In the genomic region with DNA sequence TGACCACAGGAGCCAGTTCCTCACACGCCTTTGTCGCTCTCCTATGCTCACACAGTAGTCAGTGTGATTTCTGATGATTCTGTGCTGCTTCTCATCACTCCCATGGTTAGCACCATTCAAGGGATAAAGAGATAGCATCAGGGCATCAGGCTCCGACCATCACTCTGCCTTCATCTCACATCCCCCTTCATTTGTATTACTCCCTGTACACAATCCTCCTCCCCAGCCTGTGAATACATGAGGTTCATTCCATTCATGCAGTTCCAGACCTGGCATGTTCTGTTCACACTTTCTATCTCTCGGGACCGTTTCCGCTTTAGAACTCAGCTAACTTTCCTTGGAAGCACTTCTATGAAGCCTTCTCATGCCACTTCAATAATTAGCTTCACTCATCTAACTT, we compare ENCODE assay signal across 19 mouse cellular contexts.
DNase-seq lines count a peak whose midpoint lies in the region; ATAC-seq lines count a peak whose summit lies in the region.
"Had no signal": no experiment of that assay in that cellular context is flagged by ENCODE, and none has a peak within 500 bp of the region (broad histone marks: within the 10 kb centered on the region; RNA-seq: fewer than 3 reads in every experiment).

No protein-coding gene starts in this region.

- peaks cover 11% of the 10 kb centered on the region for H3K4me1 ChIP-seq in forebrain, embryonic 12.5 days
- 0 out of 2 replicates have a peak, but pooled peaks cover 3% of the 10 kb centered on the region for H3K4me1 ChIP-seq in forebrain, embryonic 14.5 days (ENCODE audit: control insufficient read depth, insufficient read depth, low read length)
- H3K4me1 ChIP-seq in midbrain, embryonic 12.5 days: peaks cover 12% of the 10 kb centered on the region
- no peaks in the 10 kb centered on the region for H3K4me1 ChIP-seq in midbrain, embryonic 14.5 days (ENCODE audit: control insufficient read depth, insufficient read depth, low read length)
- no peaks in the 10 kb centered on the region for H3K4me1 ChIP-seq in midbrain, embryonic 16.5 days (ENCODE audit: control insufficient read depth, insufficient read depth, low read length)
- H3K4me1 ChIP-seq in midbrain, embryonic 10.5 days: peaks cover 17% of the 10 kb centered on the region
- H3K4me1 ChIP-seq: embryonic facial prominence, embryonic 10.5 days; embryonic facial prominence, embryonic 12.5 days had no signal

- H3K27ac ChIP-seq in forebrain, embryonic 12.5 days: 0 out of 2 replicates have a peak overlapping the region, but pooled peaks have one; percentile 2
- H3K27ac ChIP-seq in forebrain, embryonic 14.5 days (ENCODE audit: low read depth, low read length): no peak overlapping the region
- no peak overlapping the region for H3K27ac ChIP-seq in midbrain, embryonic 12.5 days (replicated peaks)
- no peak overlapping the region for H3K27ac ChIP-seq in midbrain, embryonic 14.5 days (replicated peaks; ENCODE audit: low read depth, low read length)
- H3K27ac ChIP-seq in midbrain, embryonic 16.5 days (ENCODE audit: low read length): no peak overlapping the region
- no peak overlapping the region; the same call in 1 of the 2 replicates for H3K27ac ChIP-seq in midbrain, embryonic 10.5 days (replicated peaks)
- H3K27ac ChIP-seq: embryonic facial prominence, embryonic 10.5 days; embryonic facial prominence, embryonic 12.5 days; forebrain, embryonic 15.5 days had no signal

- ATAC-seq in forebrain, embryonic 12.5 days (ENCODE audit: low FRiP score): 0 out of 2 replicates have a peak, but pooled peaks have one; percentile 3
- no peak for ATAC-seq in forebrain, embryonic 14.5 days
- ATAC-seq in midbrain, embryonic 12.5 days (ENCODE audit: low FRiP score, low read depth): peak; percentile 62
- ATAC-seq in midbrain, embryonic 14.5 days (ENCODE audit: low FRiP score, low TSS enrichment): no peak
- ATAC-seq in midbrain, embryonic 16.5 days: 0 out of 2 replicates have a peak, but pooled peaks have one; percentile 42
- ATAC-seq: forebrain, embryonic 15.5 days had no signal

- H3K36me3 ChIP-seq in forebrain, embryonic 12.5 days (replicated peaks): no peaks in the 10 kb centered on the region
- H3K36me3 ChIP-seq in forebrain, embryonic 14.5 days (ENCODE audit: control insufficient read depth, insufficient read depth, low read length): no peaks in the 10 kb centered on the region
- H3K36me3 ChIP-seq in midbrain, embryonic 12.5 days: no peaks in the 10 kb centered on the region
- no peaks in the 10 kb centered on the region for H3K36me3 ChIP-seq in midbrain, embryonic 14.5 days (ENCODE audit: control insufficient read depth, insufficient read depth, low read length)
- no peaks in the 10 kb centered on the region for H3K36me3 ChIP-seq in midbrain, embryonic 16.5 days (ENCODE audit: control insufficient read depth, insufficient read depth, low read length)
- H3K36me3 ChIP-seq in midbrain, embryonic 10.5 days: no peaks in the 10 kb centered on the region
- H3K36me3 ChIP-seq: embryonic facial prominence, embryonic 10.5 days; embryonic facial prominence, embryonic 12.5 days; forebrain, embryonic 15.5 days had no signal

- no peaks in the 10 kb centered on the region for H3K9me3 ChIP-seq in forebrain, embryonic 12.5 days
- H3K9me3 ChIP-seq in forebrain, embryonic 14.5 days (replicated peaks; ENCODE audit: control insufficient read depth, low read length): no peaks in the 10 kb centered on the region
- H3K9me3 ChIP-seq in midbrain, embryonic 12.5 days: no peaks in the 10 kb centered on the region
- H3K9me3 ChIP-seq in midbrain, embryonic 14.5 days (ENCODE audit: control insufficient read depth, low read length): no peaks in the 10 kb centered on the region
- H3K9me3 ChIP-seq in midbrain, embryonic 16.5 days (replicated peaks; ENCODE audit: control insufficient read depth, low read length, poor library complexity, severe bottlenecking): no peaks in the 10 kb centered on the region
- H3K9me3 ChIP-seq in midbrain, embryonic 10.5 days (replicated peaks): no peaks in the 10 kb centered on the region
- H3K9me3 ChIP-seq: embryonic facial prominence, embryonic 10.5 days; embryonic facial prominence, embryonic 12.5 days; forebrain, embryonic 15.5 days had no signal

- H3K27me3 ChIP-seq in forebrain, embryonic 12.5 days: peaks cover 4% of the 10 kb centered on the region
- no peaks in the 10 kb centered on the region for H3K27me3 ChIP-seq in forebrain, embryonic 14.5 days (replicated peaks; ENCODE audit: control insufficient read depth, insufficient read depth, low read length)
- H3K27me3 ChIP-seq in midbrain, embryonic 12.5 days: no peaks in the 10 kb centered on the region; the same call in 1 of the 2 replicates
- H3K27me3 ChIP-seq in midbrain, embryonic 14.5 days (ENCODE audit: control insufficient read depth, insufficient read depth, low read length): no peaks in the 10 kb centered on the region
- H3K27me3 ChIP-seq in midbrain, embryonic 16.5 days (ENCODE audit: control insufficient read depth, insufficient read depth, low read depth, low read length): no peaks in the 10 kb centered on the region
- no peaks in the 10 kb centered on the region for H3K27me3 ChIP-seq in midbrain, embryonic 10.5 days (ENCODE audit: low read depth, poor library complexity, severe bottlenecking)
- H3K27me3 ChIP-seq: embryonic facial prominence, embryonic 12.5 days had no signal

- DNase-seq in forebrain, embryonic 14.5 days (ENCODE audit: low spot score): no peak
- DNase-seq in midbrain, embryonic 14.5 days: no peak
- no peak for DNase-seq in midbrain, embryonic 10.5 days (ENCODE audit: low spot score)
- DNase-seq in kidney, postnatal 14 days: no peak
- DNase-seq: adrenal gland, adult 2 months; adrenal gland, postnatal 10 days; adrenal gland, postnatal 25 days; cerebellum, adult 11-12 months; cerebellum, adult 2 months; cerebellum, adult 9-10 months; cerebellum, postnatal 10 days; cerebellum, postnatal 25 days; forebrain, postnatal 0 days had no signal

- H3K4me3 ChIP-seq in forebrain, embryonic 12.5 days (replicated peaks): no peak overlapping the region
- no peak overlapping the region for H3K4me3 ChIP-seq in forebrain, embryonic 14.5 days (ENCODE audit: low read depth, low read length)
- H3K4me3 ChIP-seq in midbrain, embryonic 12.5 days: no peak overlapping the region
- no peak overlapping the region for H3K4me3 ChIP-seq in midbrain, embryonic 14.5 days (replicated peaks; ENCODE audit: low read depth, low read length)
- H3K4me3 ChIP-seq in midbrain, embryonic 16.5 days (ENCODE audit: low read depth, low read length): no peak overlapping the region
- no peak overlapping the region for H3K4me3 ChIP-seq in midbrain, embryonic 10.5 days
- H3K4me3 ChIP-seq: embryonic facial prominence, embryonic 10.5 days; embryonic facial prominence, embryonic 12.5 days; forebrain, embryonic 15.5 days had no signal

- WGBS in forebrain, embryonic 12.5 days: 60% methylated on average over 6 of the region's 6 CpGs
- 56% methylated on average over 6 of the region's 6 CpGs for WGBS in forebrain, embryonic 14.5 days
- 57% methylated on average over 6 of the region's 6 CpGs for WGBS in midbrain, embryonic 12.5 days
- WGBS in midbrain, embryonic 14.5 days: 60% methylated on average over 6 of the region's 6 CpGs
- 61% methylated on average over 6 of the region's 6 CpGs for WGBS in midbrain, embryonic 16.5 days
- 75% methylated on average over 6 of the region's 6 CpGs for WGBS in midbrain, embryonic 10.5 days

- no peak overlapping the region for H3K4me2 ChIP-seq in forebrain, embryonic 12.5 days
- no peak overlapping the region for H3K4me2 ChIP-seq in forebrain, embryonic 14.5 days (ENCODE audit: low read length)
- no peak overlapping the region for H3K4me2 ChIP-seq in midbrain, embryonic 12.5 days (replicated peaks)
- H3K4me2 ChIP-seq in midbrain, embryonic 14.5 days (ENCODE audit: low read length): no peak overlapping the region
- H3K4me2 ChIP-seq in midbrain, embryonic 16.5 days (ENCODE audit: low read length): no peak overlapping the region
- H3K4me2 ChIP-seq: embryonic facial prominence, embryonic 12.5 days; forebrain, embryonic 15.5 days had no signal

- H3K9ac ChIP-seq in forebrain, embryonic 12.5 days: no peak overlapping the region
- H3K9ac ChIP-seq in forebrain, embryonic 14.5 days (ENCODE audit: low read length): no peak overlapping the region
- no peak overlapping the region for H3K9ac ChIP-seq in midbrain, embryonic 12.5 days (replicated peaks)
- no peak overlapping the region for H3K9ac ChIP-seq in midbrain, embryonic 14.5 days (replicated peaks; ENCODE audit: low read length)
- H3K9ac ChIP-seq in midbrain, embryonic 16.5 days (ENCODE audit: low read depth, low read length): no peak overlapping the region
- H3K9ac ChIP-seq: embryonic facial prominence, embryonic 12.5 days; forebrain, embryonic 15.5 days; forebrain, postnatal 0 days had no signal

Comparison
In these comparisons a context has a peak if more than half of its experiments do, and no peak if none do; other contexts are left out.
1. ATAC-seq: peak in forebrain, embryonic 12.5 days (single experiment), midbrain, embryonic 12.5 days (single experiment) and midbrain, embryonic 16.5 days (single experiment); none in forebrain, embryonic 14.5 days (single experiment) and midbrain, embryonic 14.5 days (single experiment).